Mouse (Mus musculus) kidney, adult 2 months (tissue): Measurements from ENCODE around the gene Hoxd10. TPM values are rescaled to one million over a fixed set of nuclear protein-coding genes. Genes with fewer than 3 reads are reported as not detected.

ENCODE experiments used
- DNase-seq: peaks from one replicate; pipeline ENCODE4 v3.0.0; 2021
- H3K27ac ChIP-seq: fragments of 200-500 bp; 2 replicates; pipeline ENCODE4 v1.5.1; 2012; ENCODE audit warnings: low read depth, low read length, control low read depth, inconsistent platforms; ENCODE audit not compliant: insufficient read depth
- H3K27me3 ChIP-seq: fragments of 200-500 bp; replicated peaks from 2 replicates; pipeline ENCODE4 v1.6.1; 2012; ENCODE audit warnings: mild to moderate bottlenecking, moderate library complexity, low read length, inconsistent platforms; ENCODE audit not compliant: control insufficient read depth, insufficient read depth
- H3K36me3 ChIP-seq: fragments of 200-500 bp; 2 replicates; pipeline ENCODE4 v1.6.1; 2012; ENCODE audit warnings: mild to moderate bottlenecking, moderate library complexity, low read length, inconsistent platforms; ENCODE audit not compliant: control insufficient read depth, insufficient read depth
- H3K4me1 ChIP-seq: fragments of 200-500 bp; 2 replicates; pipeline ENCODE4 v1.6.1; 2011; ENCODE audit warnings: low read length; ENCODE audit not compliant: control insufficient read depth, insufficient read depth
- H3K4me3 ChIP-seq: fragments of 200-500 bp; 2 replicates; pipeline ENCODE4 v1.5.1; 2011; ENCODE audit warnings: mild to moderate bottlenecking, low read depth, low read length, control low read depth; ENCODE audit not compliant: insufficient read depth
- CTCF ChIP-seq: fragments of 200-500 bp; conservative IDR thresholded peaks from 2 replicates; pipeline ENCODE4 v1.5.1; 2011; ENCODE audit warnings: low read depth, mild to moderate bottlenecking, control low read depth, low read length, moderate library complexity, mixed read lengths; ENCODE audit not compliant: insufficient read depth, insufficient read length
- POLR2A ChIP-seq: fragments of 200-500 bp; IDR thresholded peaks from one replicate; pipeline ENCODE4 v1.6.1; 2011; ENCODE audit warnings: low read depth, low read length, control low read depth
- WGBS: fragments of 180-500 bp; shearing (Covaris S2); methylation state at CpG from one replicate; pipeline ENCODE4 v1.1.7; 2018; 5-methylcytosine and 5-hydroxymethylcytosine counted together
- polyA plus RNA-seq: library from polyadenylated mRNA; depleted of rRNA; stranded (reverse); fragments of >200 nt; gene quantifications from 2 replicates; pipeline ENCODE4 v1.2.3, GENCODE M21; 2012

Hoxd10 gene
- polyA plus RNA-seq, 1 experiment: 7.9 TPM

DNA sequence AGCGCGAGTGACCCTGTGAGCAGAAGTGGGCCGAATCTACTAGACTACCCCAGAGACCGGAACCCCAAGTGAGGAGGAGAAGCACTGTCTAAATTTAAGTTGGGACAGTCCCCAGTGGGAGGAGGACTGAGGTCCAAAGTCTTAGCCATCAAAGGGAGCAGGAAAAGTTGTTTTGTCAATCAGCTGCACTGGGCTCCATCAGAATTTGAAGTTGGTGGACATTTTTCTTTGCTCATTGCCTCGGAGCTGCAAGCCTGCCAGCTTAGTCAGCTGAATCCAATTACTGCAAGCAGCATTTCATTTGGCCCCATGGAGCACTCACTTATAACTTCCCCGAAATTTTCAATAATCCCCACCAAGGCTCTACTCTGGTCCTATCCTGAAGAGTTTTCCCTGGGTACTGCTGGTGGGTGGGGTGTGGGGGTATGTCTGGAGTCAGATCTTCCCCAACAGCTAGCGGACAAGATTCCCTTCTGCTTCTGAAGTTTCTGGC, 45.9 kb downstream of the Hoxd10 start:
- Histone ChIP-seq H3K4me1 (peaks cover 5% of the 10 kb centered on the region; the same call in 1 of the 2 replicates), H3K4me3 (no peak overlapping the region), H3K27me3 (no peaks in the 10 kb centered on the region), H3K27ac (peak overlapping the region; percentile 7; the same call in 1 of the 2 replicates), H3K36me3 (no peaks in the 10 kb centered on the region)
- TF ChIP-seq CTCF: no peak
- TF ChIP-seq POLR2A: no peak
- WGBS: 63% methylated on average over 7 of the region's 7 CpGs
- peak; percentile 45 for DNase-seq

DNA sequence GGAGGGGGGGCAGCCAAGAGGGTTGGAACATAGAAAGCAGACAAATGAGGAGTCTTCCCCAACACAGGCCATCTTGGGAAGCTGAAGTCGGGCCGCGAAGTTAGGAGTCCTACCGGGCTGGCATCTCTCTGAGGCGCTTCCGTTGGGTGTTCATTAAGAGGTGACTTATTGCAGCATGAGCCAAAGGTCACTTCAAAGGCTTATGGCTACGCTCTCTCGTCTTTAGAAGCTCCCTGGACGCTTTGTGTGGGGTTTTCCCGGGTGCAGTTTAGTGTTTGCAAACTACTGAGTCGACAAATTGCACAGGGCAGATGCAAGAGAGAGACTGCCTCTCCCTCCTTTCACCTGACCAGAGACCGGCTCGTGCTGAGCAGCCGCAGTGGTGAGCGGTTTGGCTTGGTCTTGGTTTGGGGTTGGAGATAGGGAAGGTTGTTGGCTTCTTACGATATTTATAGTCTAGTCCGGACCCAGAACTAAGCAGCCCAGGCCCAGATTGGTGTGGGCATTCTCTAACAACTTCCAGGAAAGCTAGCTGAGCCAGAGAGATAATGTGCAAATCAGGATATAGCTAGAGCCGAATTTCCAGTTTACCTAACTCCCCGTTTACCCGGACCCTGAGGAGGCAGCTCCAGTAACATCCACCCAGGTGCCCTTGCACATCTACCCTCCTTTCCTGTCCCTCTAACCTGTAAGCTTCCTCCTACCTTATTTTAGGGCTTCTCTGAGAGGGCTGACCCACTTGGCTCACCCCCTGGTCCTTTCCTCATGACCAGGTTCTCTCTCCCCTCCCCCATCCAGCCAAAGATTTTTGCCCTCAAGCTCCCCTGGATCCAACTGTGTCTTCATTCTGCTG, 47.1 kb downstream of the Hoxd10 start:
- peak; percentile 62 for DNase-seq
- no peak overlapping the region; the same call in 1 of the 2 replicates for H3K27ac ChIP-seq
- H3K27me3 ChIP-seq: no peaks in the 10 kb centered on the region
- H3K36me3 ChIP-seq: no peaks in the 10 kb centered on the region
- WGBS: 22% methylated on average over 20 of the region's 20 CpGs
- no peak overlapping the region for H3K4me3 ChIP-seq
- H3K4me1 ChIP-seq: peaks cover 5% of the 10 kb centered on the region; the same call in 1 of the 2 replicates
- no peak for TF ChIP-seq POLR2A
- TF ChIP-seq CTCF: no peak

DNA sequence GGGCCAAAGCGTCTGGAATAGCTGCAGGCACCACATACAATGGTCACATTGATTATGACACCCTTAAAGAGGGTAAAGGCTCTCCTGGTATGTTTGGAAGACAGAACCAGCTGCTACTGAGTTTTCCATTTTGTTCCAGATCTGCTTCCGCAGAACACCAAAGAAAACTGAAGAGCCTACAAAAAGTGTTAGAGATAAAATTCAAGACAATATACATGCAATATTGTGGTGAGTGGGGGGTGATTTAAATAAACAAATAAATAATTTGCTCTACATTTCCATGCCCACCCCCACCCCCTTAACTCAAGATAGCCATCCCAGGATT, 47.7 kb downstream of the Hoxd10 start:
- Histone ChIP-seq H3K27ac (no peak overlapping the region; the same call in 1 of the 2 replicates), H3K4me1 (peaks cover 5% of the 10 kb centered on the region; the same call in 1 of the 2 replicates), H3K4me3 (no peak overlapping the region), H3K36me3 (no peaks in the 10 kb centered on the region), H3K27me3 (no peaks in the 10 kb centered on the region)
- TF ChIP-seq CTCF (no peak), POLR2A (no peak)
- WGBS: 54% methylated on average over 2 of the region's 2 CpGs
- no peak for DNase-seq

DNA sequence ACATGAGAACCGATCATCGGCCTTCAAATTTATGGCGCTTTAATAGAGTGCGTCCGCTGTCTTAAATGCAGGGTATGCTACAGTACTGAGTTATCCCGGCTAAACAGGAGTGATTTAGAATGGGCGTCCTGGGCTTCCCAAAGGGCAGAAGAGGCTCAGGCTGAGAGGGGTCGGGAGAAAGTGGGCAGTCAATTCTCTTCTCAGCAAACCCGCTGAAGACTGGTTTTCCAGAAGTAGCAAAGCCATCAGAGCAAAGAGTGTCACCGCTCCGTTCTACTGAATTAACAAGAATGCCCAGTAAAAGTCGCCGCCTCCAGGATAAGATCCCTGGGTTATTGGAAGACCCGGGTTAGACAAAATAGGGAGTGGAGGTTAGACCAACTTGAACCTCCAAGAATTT, 48.1 kb downstream of the Hoxd10 start:
- H3K27me3 ChIP-seq: no peaks in the 10 kb centered on the region
- 51% methylated on average over 14 of the region's 14 CpGs for WGBS
- no peak for DNase-seq
- H3K4me1 ChIP-seq: peaks cover 5% of the 10 kb centered on the region; the same call in 1 of the 2 replicates
- no peaks in the 10 kb centered on the region for H3K36me3 ChIP-seq
- TF ChIP-seq POLR2A (no peak), CTCF (no peak)
- H3K4me3 ChIP-seq: peak overlapping the region; percentile 19; the same call in 1 of the 2 replicates
- no peak overlapping the region for H3K27ac ChIP-seq

DNA sequence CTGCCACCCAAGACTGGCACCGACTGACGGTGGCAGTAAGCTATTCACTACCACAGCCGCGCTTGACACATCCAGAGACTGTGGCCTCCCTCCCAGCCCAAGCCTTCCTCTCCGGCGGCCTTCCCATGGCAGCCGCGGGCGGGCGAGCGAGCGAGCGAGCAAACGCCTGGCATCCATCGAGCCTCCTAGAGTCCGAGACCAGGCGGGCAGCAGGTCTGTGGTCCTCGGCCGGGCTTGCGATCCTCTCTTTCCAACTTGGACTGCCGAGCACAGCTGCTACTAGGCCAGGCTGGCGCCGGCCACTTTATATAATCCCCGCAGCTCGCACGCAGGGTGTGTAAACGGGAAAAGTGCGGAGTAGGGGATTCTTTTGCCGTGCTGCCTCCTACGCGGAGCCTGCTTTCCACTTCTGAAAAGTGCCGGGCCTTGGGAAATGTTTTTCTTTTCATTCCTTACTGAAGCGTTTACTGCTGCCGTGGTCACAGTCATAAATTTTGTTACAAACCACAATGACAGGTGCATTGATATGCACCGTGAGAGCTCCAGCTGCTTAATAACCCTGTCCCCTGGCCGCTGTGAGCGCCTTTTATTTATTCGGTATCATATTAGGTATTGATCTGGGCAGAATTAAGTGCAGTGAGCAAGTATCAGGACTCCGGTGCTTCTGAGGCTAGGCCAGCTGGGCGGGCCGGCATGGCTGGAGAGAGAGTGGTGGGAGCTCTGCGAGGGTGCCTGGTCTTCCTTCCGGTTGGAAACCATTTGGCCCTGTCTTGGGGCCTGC, 48.8 kb downstream of the Hoxd10 start:
- WGBS: 24% methylated on average over 43 of the region's 43 CpGs
- H3K27ac ChIP-seq: no peak overlapping the region
- no peak for DNase-seq
- peaks cover 5% of the 10 kb centered on the region; the same call in 1 of the 2 replicates for H3K4me1 ChIP-seq
- no peaks in the 10 kb centered on the region for H3K27me3 ChIP-seq
- H3K36me3 ChIP-seq: no peaks in the 10 kb centered on the region
- TF ChIP-seq CTCF (no peak), POLR2A (no peak)
- H3K4me3 ChIP-seq: peak overlapping the region; percentile 19

DNA sequence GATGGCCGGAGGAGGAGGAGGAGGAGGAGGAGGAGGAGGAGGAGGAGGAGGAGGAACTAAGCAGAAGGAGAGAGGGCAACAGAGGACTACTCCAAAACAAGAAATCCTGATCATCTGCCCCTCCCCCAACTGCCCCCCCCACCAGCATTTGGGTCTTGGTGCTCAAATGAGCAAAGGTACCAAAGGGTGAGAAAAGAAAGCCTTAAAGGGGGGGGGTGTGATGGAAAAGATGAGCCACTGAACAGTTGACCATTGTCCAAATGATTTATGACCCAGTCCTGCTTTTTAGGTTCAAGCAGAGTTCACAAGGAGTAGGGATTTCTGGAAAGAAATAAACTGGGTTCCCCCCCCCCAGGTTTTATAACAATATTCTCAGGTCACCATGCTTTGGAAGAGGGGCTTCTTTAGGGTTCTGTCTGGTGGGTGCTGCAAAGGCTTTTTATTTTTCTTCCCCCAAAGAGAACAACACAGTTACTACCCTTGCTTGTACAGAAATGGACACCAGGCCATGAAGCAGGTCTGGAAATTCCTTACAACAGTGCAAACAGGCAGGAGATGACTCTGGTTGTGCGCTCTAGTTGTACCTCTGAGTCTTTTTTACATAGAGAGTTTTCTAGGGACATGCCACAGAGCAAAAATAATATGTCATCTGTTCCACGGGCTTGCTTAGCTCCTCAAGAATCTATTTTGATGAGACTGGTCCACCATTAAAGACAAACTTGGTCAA, 49.7 kb downstream of the Hoxd10 start:
- TF ChIP-seq POLR2A (no peak), CTCF (no peak)
- DNase-seq: no peak
- no peaks in the 10 kb centered on the region for H3K27me3 ChIP-seq
- H3K36me3 ChIP-seq: no peaks in the 10 kb centered on the region
- peaks cover 5% of the 10 kb centered on the region; the same call in 1 of the 2 replicates for H3K4me1 ChIP-seq
- no peak overlapping the region for H3K27ac ChIP-seq
- 91% methylated on average over 2 of the region's 3 CpGs for WGBS
- no peak overlapping the region for H3K4me3 ChIP-seq
